ENCODE assay signal across 21 mouse cellular contexts in the genomic region with DNA sequence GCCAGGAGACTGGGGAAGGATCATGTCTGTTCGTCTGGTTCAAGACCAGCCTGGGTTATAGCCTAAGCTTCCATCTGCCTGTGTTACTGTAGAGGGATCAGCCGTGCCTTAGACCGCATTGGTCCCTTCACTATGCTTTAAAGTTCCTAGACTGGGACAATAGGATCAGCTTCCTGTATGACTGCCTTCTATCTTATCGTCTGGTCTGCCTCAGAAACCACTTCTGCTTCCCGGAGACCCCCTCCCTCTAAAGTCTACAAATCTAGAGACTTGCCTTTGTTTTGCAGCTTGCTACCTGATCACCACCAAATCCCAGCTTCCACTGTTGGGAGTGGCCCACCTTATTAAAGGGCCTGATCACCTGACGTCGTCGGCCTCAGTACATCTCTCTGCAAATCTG.
"Had no signal": no experiment of that assay in that cellular context is flagged by ENCODE, and none has a peak within 500 bp of the region (broad histone marks: within the 10 kb centered on the region; RNA-seq: fewer than 3 reads in every experiment).

No protein-coding gene starts in this region.

- H3K27me3 ChIP-seq: lung, embryonic 15.5 days; midbrain, embryonic 12.5 days; neural tube, embryonic 13.5 days; neural tube, embryonic 15.5 days had no signal

- H3K4me3 ChIP-seq: lung, embryonic 15.5 days; midbrain, embryonic 12.5 days; myocyte; neural tube, embryonic 13.5 days; neural tube, embryonic 15.5 days had no signal

- H3K9me3 ChIP-seq: lung, embryonic 15.5 days; midbrain, embryonic 12.5 days; neural tube, embryonic 13.5 days; neural tube, embryonic 15.5 days had no signal

- DNase-seq: lung, adult 2 months; lung, postnatal 14 days; lung, postnatal 36 days; midbrain, embryonic 14.5 days; retina, postnatal 1 day; right cerebral cortex, adult 18-20 months; right cerebral cortex, postnatal 25 days; right cerebral cortex, postnatal 4 days; spleen, adult 18-20 months; thymus, adult 18-20 months; thymus, postnatal 14 days; thymus, postnatal 36 days had no signal

- ATAC-seq: lung, postnatal 0 days; midbrain, embryonic 16.5 days had no signal

- H3K36me3 ChIP-seq: lung, embryonic 15.5 days; midbrain, embryonic 12.5 days; neural tube, embryonic 13.5 days; neural tube, embryonic 15.5 days had no signal

- H3K9ac ChIP-seq: liver, embryonic 14.5 days; lung, embryonic 15.5 days; midbrain, embryonic 12.5 days; neural tube, embryonic 13.5 days; neural tube, embryonic 15.5 days had no signal

- H3K4me1 ChIP-seq: midbrain, embryonic 12.5 days; neural tube, embryonic 13.5 days; neural tube, embryonic 15.5 days had no signal

- H3K4me2 ChIP-seq: lung, embryonic 15.5 days; midbrain, embryonic 12.5 days; neural tube, embryonic 13.5 days; neural tube, embryonic 15.5 days had no signal

- H3K27ac ChIP-seq: liver, embryonic 14.5 days; lung, embryonic 15.5 days; macrophage; midbrain, embryonic 12.5 days; neural tube, embryonic 13.5 days; neural tube, embryonic 15.5 days had no signal
